Mouse (Mus musculus) heart, embryonic 11.5 days (tissue): ENCODE data around the gene Rassf3. TPM values are rescaled to one million over a fixed set of nuclear protein-coding genes. Genes with fewer than 3 reads are reported as not detected.

Source experiments
- ATAC-seq: fragments of 200-750 bp; cut with Nextera tagmentation; replicated peaks from 2 replicates; pipeline ENCODE4 v1.8.0; 2017; ENCODE audit warnings: moderate library complexity; ENCODE audit not compliant: insufficient number of reproducible peaks, low FRiP score, low TSS enrichment
- H3K27ac ChIP-seq: fragments of 300-500 bp; sonication (generic); 2 replicates; pipeline ENCODE4 v1.5.1; 2014; ENCODE audit warnings: mild to moderate bottlenecking, low read depth, low read length
- H3K27me3 ChIP-seq: fragments of 300-500 bp; sonication (generic); 2 replicates; pipeline ENCODE4 v1.6.1; 2014; ENCODE audit warnings: mild to moderate bottlenecking, low read length, mixed read lengths; ENCODE audit not compliant: control insufficient read depth, insufficient read depth
- H3K36me3 ChIP-seq: fragments of 300-500 bp; sonication (generic); 2 replicates; pipeline ENCODE4 v1.6.1; 2014; ENCODE audit warnings: mild to moderate bottlenecking, low read length, moderate library complexity, mixed read lengths; ENCODE audit not compliant: control insufficient read depth, insufficient read depth
- H3K4me1 ChIP-seq: fragments of 300-500 bp; sonication (generic); 2 replicates; pipeline ENCODE4 v1.6.1; 2014; ENCODE audit warnings: low read length; ENCODE audit not compliant: control insufficient read depth, insufficient read depth
- H3K4me2 ChIP-seq: fragments of 300-500 bp; sonication (generic); 2 replicates; pipeline ENCODE4 v1.6.1; 2014; ENCODE audit warnings: mild to moderate bottlenecking, moderate library complexity
- H3K4me3 ChIP-seq: fragments of 300-500 bp; sonication (generic); 2 replicates; pipeline ENCODE4 v1.5.1; 2014; ENCODE audit warnings: low read depth, low read length
- H3K9ac ChIP-seq: fragments of 300-500 bp; sonication (generic); 2 replicates; pipeline ENCODE4 v1.6.1; 2014; ENCODE audit warnings: mild to moderate bottlenecking, low read depth, low read length, moderate library complexity
- H3K9me3 ChIP-seq: fragments of 300-500 bp; sonication (generic); replicated peaks from 2 replicates; pipeline ENCODE4 v1.6.1; 2016; ENCODE audit warnings: low read length; ENCODE audit not compliant: control insufficient read depth
- WGBS: fragments of 180-500 bp; shearing (Covaris S2); extraction: QIAGEN DNeasy Blood & Tissue Kit; methylation state at CpG from one replicate; pipeline ENCODE4 v1.1.7; 2014; ENCODE audit not compliant: insufficient replicate concordance; 5-methylcytosine and 5-hydroxymethylcytosine counted together
- polyA plus RNA-seq: library from polyadenylated mRNA; unstranded; fragments of >200 nt; fragmentation: Nextera tagmentation; extraction: Ambion mirVana; gene quantifications from 2 replicates; pipeline ENCODE4 v1.2.1, GENCODE M21; 2014

Gene Rassf3
- polyA plus RNA-seq, 1 experiment from 2014 or later = 18.3 TPM

GRCm38 (mm10) chr10:121432635-121433280 lies 43.4 kb downstream of the Rassf3 start:
- Histone ChIP-seq H3K4me3 (no peak overlapping the region), H3K36me3 (no peaks in the 10 kb centered on the region), H3K9me3 (no peaks in the 10 kb centered on the region), H3K4me1 (peaks cover 75% of the 10 kb centered on the region), H3K4me2 (peak overlapping the region; percentile 50), H3K9ac (peak overlapping the region; percentile 65), H3K27ac (peak overlapping the region; percentile 97), H3K27me3 (no peaks in the 10 kb centered on the region)
- ATAC-seq = no peak
- WGBS = 22% methylated on average over 16 of the region's 16 CpGs

GRCm38 (mm10) chr10:121432041-121432634 lies 44.0 kb downstream of the Rassf3 start:
- H3K4me3 ChIP-seq = no peak overlapping the region
- ATAC-seq = no peak

GRCm38 (mm10) chr10:121430764-121431540 lies 45.2 kb downstream of the Rassf3 start:
- ATAC-seq = no peak
- WGBS = 61% methylated on average over 15 of the region's 15 CpGs
- Histone ChIP-seq H3K27me3 (no peaks in the 10 kb centered on the region), H3K9me3 (no peaks in the 10 kb centered on the region), H3K27ac (peak overlapping the region; percentile 97), H3K4me1 (peaks cover 76% of the 10 kb centered on the region), H3K4me2 (peak overlapping the region; percentile 57; the same call in 1 of the 2 replicates), H3K4me3 (no peak overlapping the region), H3K9ac (no peak overlapping the region), H3K36me3 (no peaks in the 10 kb centered on the region)

More at GRCm38 (mm10) chr10:121432041-121432634, 44.0 kb downstream of the Rassf3 start:
- H3K4me2 ChIP-seq = peak overlapping the region; percentile 50
- H3K27me3 ChIP-seq = no peaks in the 10 kb centered on the region
- 24% methylated on average over 12 of the region's 12 CpGs for WGBS
- H3K27ac ChIP-seq = peak overlapping the region; percentile 97
- peaks cover 80% of the 10 kb centered on the region for H3K4me1 ChIP-seq
- H3K9me3 ChIP-seq = no peaks in the 10 kb centered on the region
- H3K36me3 ChIP-seq = no peaks in the 10 kb centered on the region
- peak overlapping the region; percentile 65 for H3K9ac ChIP-seq

- 15% methylated on average over 14 of the region's 14 CpGs for WGBS
- Histone ChIP-seq H3K36me3 (no peaks in the 10 kb centered on the region), H3K4me3 (peak overlapping the region; percentile 14; the same call in 1 of the 2 replicates), H3K9me3 (no peaks in the 10 kb centered on the region), H3K4me1 (peaks cover 78% of the 10 kb centered on the region), H3K27me3 (no peaks in the 10 kb centered on the region), H3K4me2 (peak overlapping the region; percentile 57), H3K9ac (peak overlapping the region; percentile 62), H3K27ac (peak overlapping the region; percentile 97)
- ATAC-seq = peak; percentile 47
Observed at GRCm38 (mm10) chr10:121429981-121430682, 46.0 kb downstream of the Rassf3 start.

GRCm38 (mm10) chr10:121429581-121429980 lies 46.6 kb downstream of the Rassf3 start:
- peak overlapping the region; percentile 14; the same call in 1 of the 2 replicates for H3K4me3 ChIP-seq
- no peaks in the 10 kb centered on the region for H3K9me3 ChIP-seq
- peaks cover 77% of the 10 kb centered on the region for H3K4me1 ChIP-seq
- H3K36me3 ChIP-seq = no peaks in the 10 kb centered on the region
- peak overlapping the region; percentile 57 for H3K4me2 ChIP-seq
- peak overlapping the region; percentile 62 for H3K9ac ChIP-seq
- WGBS = 38% methylated on average over 8 of the region's 8 CpGs
- peak overlapping the region; percentile 97 for H3K27ac ChIP-seq
- no peak for ATAC-seq
- no peaks in the 10 kb centered on the region for H3K27me3 ChIP-seq

GRCm38 (mm10) chr10:121429089-121429488 lies 47.1 kb downstream of the Rassf3 start:
- ATAC-seq = peak; percentile 74
- Histone ChIP-seq H3K9ac (no peak overlapping the region), H3K9me3 (no peaks in the 10 kb centered on the region), H3K36me3 (no peaks in the 10 kb centered on the region), H3K27ac (peak overlapping the region; percentile 97), H3K4me3 (no peak overlapping the region), H3K4me2 (peak overlapping the region; percentile 57; the same call in 1 of the 2 replicates), H3K27me3 (no peaks in the 10 kb centered on the region), H3K4me1 (peaks cover 79% of the 10 kb centered on the region)
- WGBS = 7% methylated on average over 2 of the region's 2 CpGs

GRCm38 (mm10) chr10:121428011-121428711 lies 48.0 kb downstream of the Rassf3 start:
- H3K27ac ChIP-seq = peak overlapping the region; percentile 97
- H3K4me3 ChIP-seq = no peak overlapping the region
- H3K27me3 ChIP-seq = no peaks in the 10 kb centered on the region
- H3K9me3 ChIP-seq = no peaks in the 10 kb centered on the region
- 58% methylated on average over 15 of the region's 15 CpGs for WGBS
- ATAC-seq = no peak
- H3K36me3 ChIP-seq = no peaks in the 10 kb centered on the region
- peaks cover 85% of the 10 kb centered on the region for H3K4me1 ChIP-seq
- peak overlapping the region; percentile 27 for H3K4me2 ChIP-seq
- peak overlapping the region; percentile 56; the same call in 1 of the 2 replicates for H3K9ac ChIP-seq
